Mouse (Mus musculus) layer of hippocampus, adult 18-20 months (tissue): ENCODE data around the gene Aox1. TPM values are rescaled to one million over a fixed set of nuclear protein-coding genes. Genes with fewer than 3 reads are reported as not detected.
A peak's percentile ranks its signal among the peaks of the same experiment; 100 is the strongest.

ENCODE experiments used
- DNase-seq, 2 experiments: peaks; one replicate each; pipeline ENCODE4 v3.0.0; 2022; ENCODE audit warnings: low spot score in 2 of 2
- total RNA-seq, 2 experiments: library from RNA; stranded (reverse); gene quantifications; 2 replicates each; pipeline ENCODE4 v1.2.3; 2021

Aox1 gene
- total RNA-seq, 2 experiments from 2014 or later: 3.8 to 4.3 TPM

- DNase-seq: no peak
Measured at GRCm38 (mm10) chr1:58102494-58102893, 72.8 kb downstream of the Aox1 start.

GRCm38 (mm10) chr1:58105685-58106084 lies 76.0 kb downstream of the Aox1 start:
- DNase-seq: no peak

- no peak for DNase-seq
Measured at GRCm38 (mm10) chr1:58107066-58107465, 77.3 kb downstream of the Aox1 start.

GRCm38 (mm10) chr1:58110241-58110640 lies 80.5 kb downstream of the Aox1 start:
- DNase-seq: no peak

GRCm38 (mm10) chr1:58111315-58111714 lies 81.6 kb downstream of the Aox1 start:
- DNase-seq: no peak

- peak; percentile 40 to 81 for DNase-seq
Measured at GRCm38 (mm10) chr1:58112880-58113279, 83.1 kb downstream of the Aox1 start, which contains the start of gene Aox3. TSS of gene Aox3 (plus strand) at chr1:58113130.

GRCm38 (mm10) chr1:58113441-58113840 lies 83.7 kb downstream of the Aox1 start:
- no peak for DNase-seq

- no peak for DNase-seq
Measured at GRCm38 (mm10) chr1:58114021-58114560, 84.4 kb downstream of the Aox1 start.

GRCm38 (mm10) chr1:58114666-58115375 lies 85.1 kb downstream of the Aox1 start:
- no peak for DNase-seq

GRCm38 (mm10) chr1:58118231-58118630 lies 88.5 kb downstream of the Aox1 start:
- no peak for DNase-seq

GRCm38 (mm10) chr1:58124901-58125300 lies 95.2 kb downstream of the Aox1 start:
- no peak for DNase-seq

GRCm38 (mm10) chr1:58137891-58138290 lies 108.2 kb downstream of the Aox1 start:
- no peak for DNase-seq

- no peak for DNase-seq
Measured at GRCm38 (mm10) chr1:58138986-58139385, 109.3 kb downstream of the Aox1 start.

- no peak for DNase-seq
Measured at GRCm38 (mm10) chr1:58140607-58141006, 110.9 kb downstream of the Aox1 start.

- peak in 1 of 2 experiments; percentile 70 for DNase-seq
Measured at GRCm38 (mm10) chr1:58144384-58145069, 114.8 kb downstream of the Aox1 start.

- DNase-seq: no peak
Measured at GRCm38 (mm10) chr1:58146026-58146425, 116.3 kb downstream of the Aox1 start.

- no peak for DNase-seq
Measured at GRCm38 (mm10) chr1:58147776-58148175, 118.0 kb downstream of the Aox1 start.

- DNase-seq: no peak
Measured at GRCm38 (mm10) chr1:58152247-58152646, 122.5 kb downstream of the Aox1 start.
